Mouse (Mus musculus) kidney, adult 2 months (tissue): ENCODE measurements around the gene Zfr2.

Source experiments
- CTCF ChIP-seq: fragments of 200-500 bp; conservative IDR thresholded peaks from 2 replicates; pipeline ENCODE4 v1.5.1; 2011; ENCODE audit warnings: low read depth, mild to moderate bottlenecking, control low read depth, low read length, moderate library complexity, mixed read lengths; ENCODE audit not compliant: insufficient read depth, insufficient read length
- POLR2A ChIP-seq: fragments of 200-500 bp; IDR thresholded peaks from one replicate; pipeline ENCODE4 v1.6.1; 2011; ENCODE audit warnings: low read depth, low read length, control low read depth

GRCm38 (mm10) chr10:81293334-81294030 lies 60.5 kb downstream of the Zfr2 start:
- TF ChIP-seq POLR2A (no peak), CTCF (no peak)
